Mouse (Mus musculus) CH12.LX (cell line): ENCODE data around the gene Wdcp. TPM values are rescaled to one million over a fixed set of nuclear protein-coding genes. Genes with fewer than 3 reads are reported as not detected.

Experiments
- DNase-seq: peaks from one replicate; pipeline ENCODE4 v3.0.0-alpha.2; 2013; ENCODE audit errors: extremely low read depth
- H3K27ac ChIP-seq: 2 replicates; pipeline ENCODE4 v1.5.1; 2012; ENCODE audit warnings: low read depth, mild to moderate bottlenecking, control low read depth, moderate library complexity; ENCODE audit not compliant: insufficient read depth
- H3K27me3 ChIP-seq: replicated peaks from 2 replicates; pipeline ENCODE3; 2012; ENCODE audit warnings: inconsistent platforms
- H3K36me3 ChIP-seq, 2 experiments: replicated peaks in 1 of 2; 2 replicates each; pipeline versions ENCODE3 to v1.6.1; 2012; ENCODE audit warnings: inconsistent platforms in 1 of 2, low read length in 1 of 2, mild to moderate bottlenecking in 1 of 2, mixed read lengths in 1 of 2, moderate library complexity in 1 of 2; ENCODE audit not compliant: control insufficient read depth in 1 of 2, insufficient read depth in 1 of 2
- H3K4me1 ChIP-seq, 2 experiments: 2 replicates each; pipeline ENCODE4 v1.6.1; 2012; ENCODE audit warnings: inconsistent platforms in 1 of 2, moderate library complexity in 1 of 2; ENCODE audit not compliant: insufficient read depth in 2 of 2, control insufficient read depth in 1 of 2
- H3K4me2 ChIP-seq: 2 replicates; pipeline ENCODE4 v1.6.1; 2012; ENCODE audit warnings: low read depth, mild to moderate bottlenecking, control low read depth; ENCODE audit not compliant: poor library complexity, insufficient read depth, severe bottlenecking
- H3K4me3 ChIP-seq, 3 experiments: fragments of 150-350 bp in 1 of 3; sonication (generic) in 1 of 3; replicated peaks in 1 of 3; 2 replicates each; pipeline versions ENCODE3 to v1.5.1; 2011 to 2012; ENCODE audit warnings: low read depth in 2 of 3, low read length in 2 of 3, mild to moderate bottlenecking in 2 of 3, moderate library complexity in 2 of 3, control low read depth in 1 of 3, improper control_type of control experiment in 1 of 3, inconsistent platforms in 1 of 3, mixed read lengths in 1 of 3; ENCODE audit not compliant: poor library complexity in 1 of 3
- H3K79me2 ChIP-seq: replicated peaks from 2 replicates; pipeline ENCODE4 v1.6.1; 2012; ENCODE audit warnings: mild to moderate bottlenecking, moderate library complexity; ENCODE audit not compliant: control insufficient read depth, poor library complexity, insufficient read depth, severe bottlenecking; ENCODE audit errors: extremely low read depth
- H3K9ac ChIP-seq: 2 replicates; pipeline ENCODE4 v1.6.1; 2012; ENCODE audit warnings: low read depth, mild to moderate bottlenecking, control low read depth, moderate library complexity; ENCODE audit not compliant: insufficient read depth
- H3K9me3 ChIP-seq: replicated peaks from 2 replicates; pipeline ENCODE3; 2012; ENCODE audit warnings: low read length, inconsistent platforms, mixed read lengths
- BHLHE40 ChIP-seq: IDR thresholded peaks from 2 replicates; pipeline ENCODE4 v1.6.1; 2011; ENCODE audit warnings: mild to moderate bottlenecking, low read depth, low read length, improper control_type of control experiment
- CHD1 ChIP-seq: IDR thresholded peaks from 2 replicates; pipeline ENCODE4 v1.6.1; 2012; ENCODE audit warnings: low read depth, low read length, improper control_type of control experiment, inconsistent platforms
- CHD2 ChIP-seq: IDR thresholded peaks from 2 replicates; pipeline ENCODE4 v1.6.1; 2011; ENCODE audit warnings: low read length, improper control_type of control experiment
- CTCF ChIP-seq, 2 experiments: IDR thresholded peaks in 1 of 2; conservative IDR thresholded peaks in 1 of 2; 2 replicates each; pipeline ENCODE4 v1.5.1; 2011 to 2012; ENCODE audit warnings: low read depth in 2 of 2, low read length in 2 of 2, improper control_type of control experiment in 1 of 2, inconsistent platforms in 1 of 2, mild to moderate bottlenecking in 1 of 2, moderate library complexity in 1 of 2
- E2F4 ChIP-seq: IDR thresholded peaks from 2 replicates; pipeline ENCODE4 v1.6.1; 2011; ENCODE audit warnings: low read depth, low read length, improper control_type of control experiment; ENCODE audit not compliant: insufficient replicate concordance
- EP300 ChIP-seq: IDR thresholded peaks from 2 replicates; pipeline ENCODE4 v1.6.1; 2011; ENCODE audit warnings: low read length, improper control_type of control experiment
- ETS1 ChIP-seq: conservative IDR thresholded peaks from 2 replicates; pipeline ENCODE4 v1.6.1; 2012; ENCODE audit warnings: low read depth, mild to moderate bottlenecking, inconsistent platforms, low read length, improper control_type of control experiment, moderate library complexity
- GABPA ChIP-seq: IDR thresholded peaks from 2 replicates; pipeline ENCODE4 v1.6.1; 2012; ENCODE audit warnings: low read depth, low read length, improper control_type of control experiment, inconsistent platforms; ENCODE audit not compliant: insufficient replicate concordance
- IRF4 ChIP-seq: IDR thresholded peaks from 2 replicates; pipeline ENCODE4 v1.6.1; 2014; ENCODE audit warnings: low read depth, mild to moderate bottlenecking, inconsistent platforms, low read length, improper control_type of control experiment
- JUND ChIP-seq: conservative IDR thresholded peaks from 2 replicates; pipeline ENCODE4 v1.6.1; 2011; ENCODE audit warnings: low read depth, low read length, improper control_type of control experiment
- MAFK ChIP-seq: IDR thresholded peaks from 2 replicates; pipeline ENCODE4 v1.6.1; 2011; ENCODE audit warnings: low read length, improper control_type of control experiment; ENCODE audit not compliant: insufficient replicate concordance
- MAX ChIP-seq: IDR thresholded peaks from 2 replicates; pipeline ENCODE4 v1.6.1; 2011; ENCODE audit warnings: low read length, improper control_type of control experiment
- MAZ ChIP-seq: IDR thresholded peaks from 2 replicates; pipeline ENCODE4 v1.6.1; 2012; ENCODE audit warnings: low read depth, mild to moderate bottlenecking, inconsistent platforms, low read length, improper control_type of control experiment, moderate library complexity
- MEF2A ChIP-seq: IDR thresholded peaks from 2 replicates; pipeline ENCODE4 v1.6.1; 2014; ENCODE audit warnings: low read depth, mild to moderate bottlenecking, inconsistent platforms, low read length, improper control_type of control experiment, borderline replicate concordance
- NRF1 ChIP-seq: IDR thresholded peaks from 2 replicates; pipeline ENCODE4 v1.6.1; 2014; ENCODE audit warnings: low read depth, mild to moderate bottlenecking, inconsistent platforms, low read length, improper control_type of control experiment, moderate library complexity
- PAX5 ChIP-seq: IDR thresholded peaks from 2 replicates; pipeline ENCODE4 v1.6.1; 2012; ENCODE audit warnings: low read length, inconsistent platforms, mixed read lengths
- POLR2A ChIP-seq: IDR thresholded peaks from 2 replicates; pipeline ENCODE4 v1.6.1; 2011; ENCODE audit warnings: low read depth, mild to moderate bottlenecking, improper control_type of control experiment, low read length
- POLR2AphosphoS2 ChIP-seq: IDR thresholded peaks from 2 replicates; pipeline ENCODE4 v1.6.1; 2011; ENCODE audit warnings: low read depth, low read length, improper control_type of control experiment
- TBP ChIP-seq: conservative IDR thresholded peaks from 2 replicates; pipeline ENCODE4 v1.6.1; 2011; ENCODE audit warnings: low read depth, low read length, improper control_type of control experiment
- TCF12 ChIP-seq: IDR thresholded peaks from 2 replicates; pipeline ENCODE4 v1.6.1; 2014; ENCODE audit warnings: low read depth, mild to moderate bottlenecking, inconsistent platforms, low read length, improper control_type of control experiment
- UBTF ChIP-seq: IDR thresholded peaks from 2 replicates; pipeline ENCODE4 v1.6.1; 2012; ENCODE audit warnings: low read depth, mild to moderate bottlenecking, inconsistent platforms, low read length, improper control_type of control experiment, moderate library complexity
- USF2 ChIP-seq: conservative IDR thresholded peaks from 2 replicates; pipeline ENCODE4 v1.6.1; 2011; ENCODE audit warnings: low read depth, low read length, improper control_type of control experiment
- ZC3H11A ChIP-seq: IDR thresholded peaks from 2 replicates; pipeline ENCODE4 v1.6.1; 2012; ENCODE audit warnings: low read depth, mild to moderate bottlenecking, inconsistent platforms, low read length, improper control_type of control experiment
- ZNF384 ChIP-seq: IDR thresholded peaks from 2 replicates; pipeline ENCODE4 v1.6.1; 2012; ENCODE audit warnings: low read depth, low read length, improper control_type of control experiment, inconsistent platforms
- dilution Hi-C: fragments of 300-500 bp; cut with MboI; formaldehyde crosslinking; loops from 2 replicates; pipeline ENCODE4 v1.14.3; 2020; ENCODE audit warnings: low sequenced_read_pairs; ENCODE audit not compliant: extremely low pct_unique_long_range_greater_than_20kb, extremely low pct_ligation_motif_present
- in situ Hi-C: fragments of 300-500 bp; cut with MboI; formaldehyde crosslinking; loops from 3 replicates; pipeline ENCODE4 v1.14.3; 2019; ENCODE audit warnings: low sequenced_read_pairs, low pct_ligation_motif_present, low pct_unique_long_range_greater_than_20kb, mixed read lengths
- polyA plus RNA-seq: library from polyadenylated mRNA; unstranded; fragments of >175 nt; gene quantifications from 2 replicates; pipeline ENCODE4 v1.2.1, GENCODE M21; 2012; ENCODE audit warnings: low read depth; ENCODE audit not compliant: insufficient read length
- total RNA-seq, 2 experiments: library from RNA; depleted of rRNA; stranded (reverse); fragments of 300-350 nt in 1 of 2; fragments of >200 nt in 1 of 2; gene quantifications; 2 replicates each; pipeline ENCODE4 v1.2.3; 2012 to 2014

The Wdcp gene
- total and polyA plus RNA-seq, 3 experiments = 8.9 to 31.3 (median 18.9) TPM

DNA sequence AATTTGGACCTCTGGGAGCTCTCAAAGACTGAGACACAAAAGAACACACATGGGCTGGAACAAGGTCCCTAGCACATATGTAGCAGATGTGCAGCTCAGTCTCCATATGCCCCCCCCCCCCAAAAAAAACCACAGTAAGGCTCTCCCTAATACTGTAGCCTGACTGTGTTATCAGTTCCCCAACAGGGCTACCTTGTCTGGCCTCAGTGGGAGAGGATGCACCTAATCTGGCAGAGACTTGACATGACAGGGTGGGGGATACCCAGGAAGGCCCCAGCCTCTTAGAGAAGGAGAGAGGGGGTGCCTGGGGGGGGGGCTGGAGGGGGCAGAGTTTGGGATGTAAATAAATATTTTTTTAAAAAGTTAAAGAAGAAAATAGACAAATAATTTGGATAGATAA lies 45.6 kb downstream of the Wdcp start:
- Histone ChIP-seq H3K36me3 (peaks cover 18 to 58% of the 10 kb centered on the region in 2 experiments), H3K27ac (no peak overlapping the region), H3K4me2 (no peak overlapping the region), H3K79me2 (no peaks in the 10 kb centered on the region; the same call in 1 of the 2 replicates), H3K4me3 (no peak overlapping the region), H3K27me3 (no peaks in the 10 kb centered on the region), H3K9ac (no peak overlapping the region), H3K9me3 (no peaks in the 10 kb centered on the region)
- dilution Hi-C loops (no loop called here), in situ Hi-C loops (no loop called here)
- TF ChIP-seq CHD2 = no peak
- TF ChIP-seq EP300 = no peak
- TF ChIP-seq UBTF = no peak
- TF ChIP-seq CHD1 = no peak
- no peak for TF ChIP-seq MAZ
- TF ChIP-seq, all 38 proteins: peak for 0
- no peaks in the 10 kb centered on the region; a peak in 1 of 4 replicates for H3K4me1 ChIP-seq
- no peak for DNase-seq

DNA sequence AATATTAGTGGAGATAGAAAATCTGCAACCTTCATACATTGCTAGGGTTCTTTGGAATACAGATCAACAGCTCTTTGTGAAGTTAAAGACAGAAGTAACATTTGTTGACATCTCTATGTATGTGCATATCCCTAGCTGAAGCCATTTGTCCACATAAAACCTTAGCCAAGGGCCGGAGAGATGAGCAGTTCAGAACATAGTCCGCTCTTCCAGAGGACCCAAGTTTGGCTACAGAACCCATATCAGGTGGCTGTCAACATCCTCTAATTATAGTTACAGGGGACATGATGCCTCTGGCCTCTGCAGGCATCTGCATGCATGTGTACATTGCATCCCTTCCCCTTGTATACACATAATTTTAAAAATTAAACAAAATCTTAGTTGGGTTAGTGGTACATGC lies 46.1 kb downstream of the Wdcp start:
- no peaks in the 10 kb centered on the region; a peak in 1 of 4 replicates for H3K4me1 ChIP-seq
- no peak overlapping the region for H3K9ac ChIP-seq
- DNase-seq = no peak
- H3K4me3 ChIP-seq = no peak overlapping the region
- peaks cover 18 to 57% of the 10 kb centered on the region in 2 experiments for H3K36me3 ChIP-seq
- TF ChIP-seq JUND = no peak
- TF ChIP-seq PAX5 = no peak
- TF ChIP-seq POLR2AphosphoS2 = no peak
- TF ChIP-seq GABPA = no peak
- no peak for TF ChIP-seq UBTF
- no peak for TF ChIP-seq POLR2A
- dilution Hi-C loops = no loop called here
- H3K27me3 ChIP-seq = no peaks in the 10 kb centered on the region
- no peaks in the 10 kb centered on the region; the same call in 1 of the 2 replicates for H3K79me2 ChIP-seq
- no peak overlapping the region for H3K4me2 ChIP-seq
- in situ Hi-C loops = no loop called here
- no peak overlapping the region for H3K27ac ChIP-seq
- no peaks in the 10 kb centered on the region for H3K9me3 ChIP-seq

DNA sequence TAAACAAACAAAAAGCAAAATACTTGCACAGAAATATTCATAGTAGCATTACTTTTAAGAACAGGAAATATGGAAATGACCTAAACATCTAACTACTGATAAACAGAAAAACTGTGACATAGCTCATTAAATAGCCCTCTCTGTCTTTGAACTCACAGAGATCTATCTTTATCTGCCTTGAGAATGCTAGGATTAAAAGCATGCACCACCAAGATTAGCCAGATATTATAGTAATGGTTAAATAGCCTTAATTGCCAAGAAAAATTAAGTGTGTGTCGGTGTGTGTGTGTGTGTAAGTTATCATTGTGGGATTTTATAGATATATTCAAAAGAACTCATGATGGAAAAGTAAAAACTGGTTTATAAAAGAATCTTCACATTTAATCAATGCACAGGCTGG lies 46.8 kb downstream of the Wdcp start:
- dilution Hi-C loops = no loop called here
- peaks cover 18 to 57% of the 10 kb centered on the region in 2 experiments for H3K36me3 ChIP-seq

More for the DNA sequence above, 46.8 kb downstream of the Wdcp start:
- no peaks in the 10 kb centered on the region for H3K9me3 ChIP-seq
- in situ Hi-C loops = no loop called here
- DNase-seq = no peak
- H3K4me1 ChIP-seq = no peaks in the 10 kb centered on the region; a peak in 1 of 4 replicates
- no peak overlapping the region for H3K27ac ChIP-seq
- no peak overlapping the region for H3K4me2 ChIP-seq
- no peak overlapping the region for H3K4me3 ChIP-seq
- no peak for TF ChIP-seq CTCF (conservative IDR thresholded peaks at IDR 0.05 in 1 of 2, IDR thresholded peaks at IDR 0.05 in 1 of 2; ENCODE audit: low read depth in 2 of 2, low read length in 2 of 2)
- TF ChIP-seq UBTF = no peak
- no peak for TF ChIP-seq ZC3H11A
- TF ChIP-seq E2F4 = no peak
- no peak for TF ChIP-seq USF2
- TF ChIP-seq NRF1 = no peak
- no peak for TF ChIP-seq MAX
- TF ChIP-seq TBP = no peak
- no peak for TF ChIP-seq ETS1
- TF ChIP-seq MAFK = no peak
- no peak for TF ChIP-seq PAX5
- no peak for TF ChIP-seq MEF2A
- TF ChIP-seq POLR2AphosphoS2 = no peak
- no peak for TF ChIP-seq GABPA
- no peak for TF ChIP-seq TCF12
- no peak for TF ChIP-seq EP300
- no peak for TF ChIP-seq JUND
- no peak for TF ChIP-seq BHLHE40
- no peak for TF ChIP-seq ZNF384
- TF ChIP-seq IRF4 = no peak
- H3K79me2 ChIP-seq = no peaks in the 10 kb centered on the region; the same call in 1 of the 2 replicates
- H3K9ac ChIP-seq = no peak overlapping the region
- no peaks in the 10 kb centered on the region for H3K27me3 ChIP-seq
